Mouse (Mus musculus) right cerebral cortex, postnatal 14 days (tissue): Measurements from ENCODE around the gene G3bp2.

ENCODE experiments used
- DNase-seq: peaks from one replicate; pipeline ENCODE4 v3.0.0; 2022

Gene G3bp2

GRCm38 (mm10) chr5:92009827-92010226 is 73.7 kb downstream of the G3bp2 start:
- no peak for DNase-seq

DNA sequence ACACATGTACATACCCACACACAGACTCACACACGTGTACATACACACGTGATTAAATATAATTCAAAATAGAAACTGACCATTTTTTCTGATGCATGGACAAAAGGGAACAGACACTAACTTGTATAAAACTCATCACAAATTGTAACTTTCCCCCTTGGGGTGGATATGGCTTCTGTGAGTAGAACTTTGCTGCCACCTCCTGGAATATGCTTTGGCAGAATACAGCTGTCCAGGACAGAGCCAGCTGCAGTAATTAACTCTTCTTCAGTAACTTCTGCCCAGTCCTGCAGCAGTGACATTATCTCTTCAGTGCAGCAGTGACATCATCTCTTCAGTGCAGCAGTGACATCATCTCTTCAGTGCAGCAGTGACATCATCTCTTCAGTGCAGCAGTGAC is 80.5 kb downstream of the G3bp2 start:
- no peak for DNase-seq
